Mouse (Mus musculus) heart, adult 2 months (tissue): ENCODE results near the gene Trim62. TPM values are rescaled to one million over a fixed set of nuclear protein-coding genes. Genes with fewer than 3 reads are reported as not detected.

Experiments used
- DNase-seq, 2 experiments: peaks; one replicate each; pipeline ENCODE4 v3.0.0; 2021
- H3K27ac ChIP-seq: fragments of 200-600 bp; 2 replicates; pipeline ENCODE4 v1.8.1; 2022
- H3K27me3 ChIP-seq: fragments of 200-500 bp; 2 replicates; pipeline ENCODE4 v1.6.1; 2012; ENCODE audit warnings: mild to moderate bottlenecking, low read length, inconsistent platforms, mixed read lengths; ENCODE audit not compliant: control insufficient read depth, insufficient read depth
- H3K36me3 ChIP-seq: fragments of 200-500 bp; 2 replicates; pipeline ENCODE4 v1.6.1; 2012; ENCODE audit warnings: low read length, inconsistent platforms; ENCODE audit not compliant: control insufficient read depth, insufficient read depth
- H3K4me1 ChIP-seq: fragments of 200-500 bp; 2 replicates; pipeline ENCODE4 v1.6.1; 2011; ENCODE audit warnings: low read length; ENCODE audit not compliant: control insufficient read depth, insufficient read depth
- H3K4me3 ChIP-seq: fragments of 200-600 bp; 2 replicates; pipeline ENCODE4 v1.8.1; 2022
- H3K79me2 ChIP-seq: fragments of 200-500 bp; replicated peaks from 2 replicates; pipeline ENCODE4 v1.6.1; 2012; ENCODE audit warnings: mild to moderate bottlenecking, inconsistent platforms, low read length, moderate library complexity, mixed read lengths; ENCODE audit not compliant: control insufficient read depth, insufficient read depth
- H3K9ac ChIP-seq: fragments of 200-500 bp; 2 replicates; pipeline ENCODE4 v1.6.1; 2012; ENCODE audit warnings: low read depth, mild to moderate bottlenecking, control low read depth, inconsistent platforms, low read length, mixed read lengths
- CTCF ChIP-seq: fragments of 200-600 bp; IDR thresholded peaks from 2 replicates; pipeline ENCODE4 v1.8.1; 2022; ENCODE audit warnings: antibody characterized with exemption, mild to moderate bottlenecking, moderate library complexity
- EP300 ChIP-seq: fragments of 200-500 bp; IDR thresholded peaks from 2 replicates; pipeline ENCODE4 v1.6.1; 2011; ENCODE audit warnings: low read depth, low read length, control low read depth; ENCODE audit not compliant: insufficient read depth
- POLR2A ChIP-seq: fragments of 200-500 bp; IDR thresholded peaks from 2 replicates; pipeline ENCODE4 v1.6.1; 2011; ENCODE audit warnings: mild to moderate bottlenecking, low read depth, low read length, control low read depth; ENCODE audit not compliant: insufficient read depth
- WGBS: fragments of 180-500 bp; shearing (Covaris S2); methylation state at CpG from one replicate; pipeline ENCODE4 v1.1.7; 2018; 5-methylcytosine and 5-hydroxymethylcytosine counted together
- intact Hi-C: fragments of 180-260 bp; cut with DNase I; formaldehyde crosslinking; loops from one replicate; pipeline ENCODE4 v1.15.1; 2025
- polyA plus RNA-seq: library from polyadenylated mRNA; depleted of rRNA; stranded (reverse); fragments of >200 nt; gene quantifications from 2 replicates; pipeline ENCODE4 v1.2.3, GENCODE M21; 2012
- total RNA-seq, 2 experiments: library from RNA; stranded (reverse); gene quantifications; 2 replicates each; pipeline ENCODE4 v1.2.3; 2021

The Trim62 gene
- total and polyA plus RNA-seq, 3 experiments = 1.2 to 1.5 (median 1.2) TPM

DNA sequence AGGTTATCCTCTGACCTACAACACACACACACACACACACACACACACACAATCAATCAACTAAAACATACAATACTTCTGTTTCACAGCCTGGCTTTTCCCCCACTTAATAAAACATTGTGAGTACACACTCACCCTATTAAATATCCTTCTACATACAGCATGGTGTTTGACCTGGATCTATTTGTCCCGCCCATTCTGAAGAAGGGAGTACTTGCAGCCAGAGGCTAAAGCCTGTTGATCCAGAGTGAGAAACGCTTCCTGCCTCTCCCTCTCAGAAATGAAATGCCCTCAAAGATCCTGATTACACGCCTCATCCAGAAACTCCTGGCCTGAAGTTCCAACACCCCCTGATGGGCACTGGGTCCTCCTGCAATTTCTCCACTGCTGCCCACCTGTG is 33.7 kb downstream of the Trim62 start:
- H3K79me2 ChIP-seq = no peaks in the 10 kb centered on the region
- H3K4me3 ChIP-seq = no peak overlapping the region
- no peaks in the 10 kb centered on the region for H3K27me3 ChIP-seq
- DNase-seq = no peak
- peaks cover 2% of the 10 kb centered on the region for H3K4me1 ChIP-seq
- WGBS = 55% methylated on average over 3 of the region's 3 CpGs
- no peak overlapping the region for H3K27ac ChIP-seq
- TF ChIP-seq POLR2A = no peak
- no peak for TF ChIP-seq EP300
- no peaks in the 10 kb centered on the region for H3K36me3 ChIP-seq
- no peak overlapping the region for H3K9ac ChIP-seq
- intact Hi-C loops = no loop called here

DNA sequence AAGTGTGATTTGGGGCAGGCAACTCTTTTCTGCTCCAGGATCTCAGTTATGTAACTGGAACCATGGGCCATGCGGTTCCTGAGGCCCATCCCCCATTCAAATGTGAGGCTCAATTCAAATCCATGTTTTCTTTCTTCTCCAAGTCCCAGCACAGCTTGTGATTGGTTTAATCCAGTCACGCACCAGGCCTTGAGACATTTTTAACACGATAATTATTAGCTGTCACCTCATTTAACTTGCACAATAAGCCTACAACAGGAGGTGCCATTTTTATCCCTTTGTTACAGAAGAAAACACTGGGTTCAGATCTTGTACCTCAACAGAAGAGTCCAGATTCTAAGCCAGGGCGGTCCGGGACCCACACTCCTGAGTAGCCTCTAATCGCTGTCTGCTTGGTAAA is 34.4 kb downstream of the Trim62 start:
- intact Hi-C loops = no loop called here
- no peak overlapping the region for H3K9ac ChIP-seq
- no peaks in the 10 kb centered on the region for H3K27me3 ChIP-seq
- no peaks in the 10 kb centered on the region for H3K79me2 ChIP-seq
- H3K4me1 ChIP-seq = peaks cover 2% of the 10 kb centered on the region
- no peak overlapping the region for H3K27ac ChIP-seq
- no peaks in the 10 kb centered on the region for H3K36me3 ChIP-seq
- no peak for DNase-seq
- H3K4me3 ChIP-seq = no peak overlapping the region
- 78% methylated on average over 6 of the region's 6 CpGs for WGBS
- TF ChIP-seq POLR2A (no peak), EP300 (no peak), CTCF (no peak)

DNA sequence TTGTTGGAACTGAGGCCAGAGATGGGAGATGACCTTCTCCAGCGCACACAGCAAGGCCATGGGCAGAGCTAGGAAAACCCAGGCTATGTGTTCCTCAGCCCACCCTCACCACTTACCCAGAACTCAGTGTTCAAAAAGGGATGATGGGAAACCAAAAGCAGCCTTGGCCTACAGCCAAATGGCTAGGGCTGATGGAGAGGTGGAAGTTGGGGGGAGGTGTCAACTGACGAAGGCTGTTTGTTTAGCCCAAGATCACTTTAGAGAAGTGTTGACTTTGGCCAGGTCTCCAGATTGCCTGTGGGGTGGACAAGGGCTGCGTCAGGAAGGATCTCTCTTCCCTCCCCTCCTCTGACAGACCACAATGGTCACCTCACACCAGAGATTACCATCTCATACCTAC is 34.8 kb downstream of the Trim62 start:
- no peaks in the 10 kb centered on the region for H3K27me3 ChIP-seq
- 28% methylated on average over 3 of the region's 3 CpGs for WGBS
- no peaks in the 10 kb centered on the region for H3K36me3 ChIP-seq
- H3K27ac ChIP-seq = no peak overlapping the region
- intact Hi-C loops = no loop called here
- no peaks in the 10 kb centered on the region for H3K79me2 ChIP-seq
- no peak overlapping the region for H3K9ac ChIP-seq
- no peak overlapping the region for H3K4me3 ChIP-seq
- no peak for TF ChIP-seq POLR2A
- TF ChIP-seq EP300 = no peak
- no peak for TF ChIP-seq CTCF
- DNase-seq = no peak
- peaks cover 2% of the 10 kb centered on the region for H3K4me1 ChIP-seq

DNA sequence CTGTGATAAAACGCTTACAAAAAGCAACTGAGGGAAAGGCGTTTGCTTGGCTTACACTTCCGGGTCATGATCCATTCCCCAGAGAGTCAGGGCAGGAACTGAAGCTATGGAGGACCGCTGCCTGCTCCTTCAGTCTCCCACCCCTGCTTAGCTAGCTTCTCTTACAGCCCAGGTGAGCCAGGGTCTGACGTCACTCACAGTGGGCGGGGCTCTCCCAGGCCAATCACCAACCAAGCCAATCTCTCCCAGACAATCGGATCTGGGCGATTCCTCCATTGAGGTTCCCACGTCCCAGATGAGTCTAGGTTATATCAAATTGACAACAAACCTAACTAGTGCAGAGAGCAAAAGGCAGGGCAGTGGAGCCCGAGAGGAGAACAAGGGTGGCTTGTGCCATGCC is 35.7 kb downstream of the Trim62 start:
- no peak overlapping the region for H3K4me3 ChIP-seq
- no peaks in the 10 kb centered on the region for H3K27me3 ChIP-seq
- 22% methylated on average over 10 of the region's 10 CpGs for WGBS
- DNase-seq = no peak
- no peak for TF ChIP-seq EP300
- TF ChIP-seq CTCF = no peak
- TF ChIP-seq POLR2A = no peak
- no peaks in the 10 kb centered on the region for H3K79me2 ChIP-seq
- no peaks in the 10 kb centered on the region for H3K36me3 ChIP-seq
- H3K27ac ChIP-seq = no peak overlapping the region
- peaks cover 2% of the 10 kb centered on the region for H3K4me1 ChIP-seq
- intact Hi-C loops = no loop called here
- H3K9ac ChIP-seq = no peak overlapping the region

DNA sequence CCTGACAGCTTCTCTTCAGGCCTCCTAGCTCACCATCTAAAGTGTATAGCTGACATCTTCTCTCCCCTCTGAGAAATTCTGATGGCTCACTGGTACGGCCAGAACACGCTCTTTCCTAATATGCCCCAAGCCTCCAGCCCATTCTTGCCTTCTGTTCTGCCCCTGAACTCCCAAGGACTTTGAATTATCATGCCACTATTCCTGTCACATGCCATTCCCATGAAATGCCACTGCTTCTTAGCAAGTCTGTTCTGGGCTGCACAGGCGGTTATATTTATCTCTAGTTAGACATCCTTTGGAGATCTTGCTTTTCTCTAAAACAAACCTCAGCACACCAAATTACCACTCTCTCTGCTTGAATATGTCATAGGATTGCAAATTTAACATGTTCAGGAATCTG is 40.2 kb downstream of the Trim62 start:
- WGBS = 67% methylated on average over 3 of the region's 3 CpGs
- Histone ChIP-seq H3K79me2 (no peaks in the 10 kb centered on the region), H3K9ac (no peak overlapping the region), H3K4me3 (no peak overlapping the region), H3K36me3 (no peaks in the 10 kb centered on the region), H3K4me1 (peaks cover 3% of the 10 kb centered on the region), H3K27me3 (no peaks in the 10 kb centered on the region), H3K27ac (no peak overlapping the region)
- intact Hi-C loops = no loop called here
- DNase-seq = no peak
- no peak for TF ChIP-seq CTCF
- no peak for TF ChIP-seq POLR2A
- TF ChIP-seq EP300 = no peak

DNA sequence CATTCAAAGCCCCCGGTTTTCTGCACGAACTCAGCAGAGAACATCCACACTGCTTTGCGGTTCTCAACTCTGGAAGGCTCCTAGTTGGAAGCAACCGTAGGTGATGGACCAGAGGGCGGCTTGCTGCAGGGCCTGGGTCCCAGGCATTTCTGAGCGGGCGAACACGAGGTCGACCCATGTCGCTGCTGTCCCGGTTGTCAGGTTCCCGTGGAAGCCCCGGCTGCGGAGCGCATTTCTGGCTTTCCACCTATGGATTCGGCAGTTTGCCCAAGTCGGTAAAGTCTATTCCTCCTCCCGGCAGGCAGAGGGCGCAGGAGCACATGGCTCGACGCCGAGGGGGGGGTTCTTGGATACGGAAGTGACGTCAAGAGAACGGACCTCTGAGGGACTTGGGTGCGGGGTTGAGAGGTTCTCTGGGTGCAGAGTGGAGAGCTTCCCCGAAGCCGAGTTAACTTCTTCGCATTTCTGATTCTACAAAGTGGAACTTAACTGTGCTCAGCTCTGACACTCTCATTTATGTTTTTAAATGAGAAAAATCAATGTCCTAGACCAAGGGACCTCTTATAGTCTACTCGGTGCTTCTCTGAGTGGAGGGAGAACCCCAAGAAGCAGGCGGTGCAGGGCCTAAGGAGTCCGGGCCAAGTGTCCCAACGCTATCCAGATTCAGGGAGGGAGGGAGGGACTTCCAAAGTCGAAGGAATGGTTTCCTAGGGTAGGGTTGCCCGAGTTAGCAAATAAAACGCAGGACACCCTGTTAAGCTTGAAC is 41.6 kb downstream of the Trim62 start:
- TF ChIP-seq CTCF = peak; percentile 91
- TF ChIP-seq EP300 = peak; percentile 78; the same call in 1 of the 2 replicates
- TF ChIP-seq POLR2A = peak; percentile 86
- Histone ChIP-seq H3K36me3 (no peaks in the 10 kb centered on the region), H3K9ac (peak overlapping the region; percentile 41; the same call in 1 of the 2 replicates), H3K4me1 (peaks cover 1% of the 10 kb centered on the region; the same call in 1 of the 2 replicates), H3K79me2 (no peaks in the 10 kb centered on the region), H3K27ac (peak overlapping the region; percentile 58), H3K27me3 (no peaks in the 10 kb centered on the region), H3K4me3 (peak overlapping the region; percentile 54)
- WGBS = 10% methylated on average over 36 of the region's 36 CpGs
- intact Hi-C loops = loop anchor here (1.0 kb wide), 2 partner anchors 157 to 161 kb away; no protein-coding TSS in a partner anchor
- DNase-seq = peak; percentile 76 to 82
